Mouse (Mus musculus) midbrain, embryonic 10.5 days (tissue): ENCODE measurements around the gene Olfr12. TPM values are rescaled to one million over a fixed set of nuclear protein-coding genes. Genes with fewer than 3 reads are reported as not detected.
A peak's percentile ranks its signal among the peaks of the same experiment; 100 is the strongest.

Experiments
- DNase-seq: peaks from one replicate; pipeline ENCODE4 v3.0.0-alpha.2; 2017; ENCODE audit warnings: low spot score
- H3K27ac ChIP-seq: fragments of 300-500 bp; sonication (generic); replicated peaks from 2 replicates; pipeline ENCODE4 v1.5.1; 2016; ENCODE audit warnings: mild to moderate bottlenecking
- H3K27me3 ChIP-seq: fragments of 300-500 bp; sonication (generic); 2 replicates; pipeline ENCODE4 v1.6.1; 2016; ENCODE audit warnings: low read depth, mild to moderate bottlenecking; ENCODE audit not compliant: poor library complexity, severe bottlenecking
- H3K36me3 ChIP-seq: fragments of 300-500 bp; sonication (generic); 2 replicates; pipeline ENCODE4 v1.6.1; 2016; ENCODE audit warnings: mild to moderate bottlenecking, moderate library complexity
- H3K4me1 ChIP-seq: fragments of 300-500 bp; sonication (generic); 2 replicates; pipeline ENCODE4 v1.6.1; 2016
- H3K4me3 ChIP-seq: fragments of 300-500 bp; sonication (generic); 2 replicates; pipeline ENCODE4 v1.5.1; 2016; ENCODE audit warnings: mild to moderate bottlenecking, moderate library complexity
- H3K9me3 ChIP-seq: fragments of 300-500 bp; sonication (generic); replicated peaks from 2 replicates; pipeline ENCODE4 v1.6.1; 2016; ENCODE audit warnings: mild to moderate bottlenecking
- WGBS: fragments of 180-500 bp; shearing (Covaris S2); methylation state at CpG from one replicate; pipeline ENCODE4 v1.1.7; 2016; 5-methylcytosine and 5-hydroxymethylcytosine counted together
- polyA plus RNA-seq: library from polyadenylated mRNA; unstranded; fragments of >200 nt; fragmentation: Nextera tagmentation; extraction: Ambion mirVana; gene quantifications from 2 replicates; pipeline ENCODE4 v1.2.1, GENCODE M21; 2016

Olfr12 gene
- polyA plus RNA-seq, 1 experiment from 2014 or later = not detected

DNA sequence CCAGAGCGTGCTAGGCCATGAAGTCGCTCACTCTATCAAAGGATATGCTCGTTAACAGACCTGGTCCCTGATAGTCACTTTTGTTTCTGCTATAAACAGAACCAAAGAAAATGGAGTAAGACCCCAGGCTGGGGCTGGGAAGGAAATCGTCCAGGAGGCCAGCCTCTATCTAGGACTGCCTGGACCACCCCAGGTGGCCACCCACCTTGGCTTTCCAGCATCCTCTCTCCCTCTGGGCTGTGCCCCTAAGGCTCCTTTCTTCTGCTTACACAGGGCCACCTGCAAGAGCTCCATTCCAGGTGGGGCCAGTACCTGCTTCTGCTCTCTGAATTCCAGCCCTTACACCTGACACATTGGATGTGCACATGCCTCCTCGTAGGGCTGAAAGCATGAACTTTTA, 14.6 kb downstream of the Olfr12 start:
- DNase-seq = no peak
- peaks cover 20% of the 10 kb centered on the region for H3K36me3 ChIP-seq
- 73% methylated on average over 5 of the region's 5 CpGs for WGBS
- H3K27ac ChIP-seq = no peak overlapping the region
- no peaks in the 10 kb centered on the region for H3K27me3 ChIP-seq
- no peak overlapping the region for H3K4me3 ChIP-seq
- H3K4me1 ChIP-seq = peaks cover 6% of the 10 kb centered on the region; the same call in 1 of the 2 replicates
- H3K9me3 ChIP-seq = no peaks in the 10 kb centered on the region

DNA sequence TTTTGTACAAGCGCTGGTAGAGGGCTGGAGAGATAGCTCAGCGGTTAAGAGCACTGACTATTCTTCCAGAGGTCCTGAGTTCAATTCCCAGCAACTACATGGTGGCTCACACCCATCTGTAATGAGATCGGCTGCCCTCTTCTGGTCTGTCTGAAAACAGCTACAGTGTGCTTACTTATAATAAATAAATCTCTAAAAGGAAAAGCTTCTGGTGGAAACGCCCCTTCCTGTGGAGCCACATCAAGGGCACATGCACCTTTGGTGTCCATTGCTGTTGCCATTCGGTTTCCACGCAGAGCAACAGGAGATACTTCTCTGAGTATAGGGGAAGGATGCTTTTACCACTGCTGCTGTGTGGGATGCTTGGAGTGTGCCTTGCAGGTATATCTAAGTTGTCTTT, 15.4 kb downstream of the Olfr12 start:
- DNase-seq = no peak
- Histone ChIP-seq H3K27me3 (no peaks in the 10 kb centered on the region), H3K4me3 (no peak overlapping the region), H3K4me1 (peaks cover 6% of the 10 kb centered on the region; the same call in 1 of the 2 replicates), H3K9me3 (no peaks in the 10 kb centered on the region), H3K27ac (no peak overlapping the region), H3K36me3 (peaks cover 27% of the 10 kb centered on the region)
- 75% methylated on average over 6 of the region's 6 CpGs for WGBS

DNA sequence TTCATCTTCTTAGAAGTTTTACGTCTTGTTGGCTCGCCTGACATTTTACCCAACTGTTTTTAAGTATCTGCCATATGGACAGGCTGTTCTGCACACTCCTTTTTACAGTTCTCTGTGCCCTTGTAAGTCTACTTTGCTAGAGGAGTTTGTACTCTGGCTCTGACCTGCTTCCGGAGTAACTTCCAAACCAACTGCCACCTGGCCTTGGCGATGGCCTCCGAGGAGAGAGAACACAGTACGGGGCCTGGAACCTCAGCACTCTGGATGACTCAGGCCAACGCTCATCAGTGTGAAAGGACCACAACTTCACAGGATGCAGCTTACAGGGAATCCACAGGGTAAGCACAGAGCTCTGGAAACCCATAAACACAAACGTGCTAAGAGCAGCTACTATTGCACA, 16.1 kb downstream of the Olfr12 start:
- no peak for DNase-seq
- H3K27ac ChIP-seq = no peak overlapping the region
- H3K9me3 ChIP-seq = no peaks in the 10 kb centered on the region
- no peaks in the 10 kb centered on the region for H3K27me3 ChIP-seq
- no peak overlapping the region for H3K4me3 ChIP-seq
- 87% methylated on average over 8 of the region's 8 CpGs for WGBS
- peaks cover 35% of the 10 kb centered on the region for H3K36me3 ChIP-seq
- H3K4me1 ChIP-seq = peaks cover 6% of the 10 kb centered on the region; the same call in 1 of the 2 replicates

- no peak overlapping the region for H3K4me3 ChIP-seq
- no peaks in the 10 kb centered on the region for H3K27me3 ChIP-seq
- H3K27ac ChIP-seq = no peak overlapping the region
- no peaks in the 10 kb centered on the region for H3K9me3 ChIP-seq
- H3K36me3 ChIP-seq = peaks cover 44% of the 10 kb centered on the region
- H3K4me1 ChIP-seq = peaks cover 6% of the 10 kb centered on the region; the same call in 1 of the 2 replicates
- no peak for DNase-seq
- WGBS = 77% methylated on average over 1 of the region's 1 CpGs
Measured at GRCm38 (mm10) chr1:92634569-92634968, 17.0 kb downstream of the Olfr12 start.

DNA sequence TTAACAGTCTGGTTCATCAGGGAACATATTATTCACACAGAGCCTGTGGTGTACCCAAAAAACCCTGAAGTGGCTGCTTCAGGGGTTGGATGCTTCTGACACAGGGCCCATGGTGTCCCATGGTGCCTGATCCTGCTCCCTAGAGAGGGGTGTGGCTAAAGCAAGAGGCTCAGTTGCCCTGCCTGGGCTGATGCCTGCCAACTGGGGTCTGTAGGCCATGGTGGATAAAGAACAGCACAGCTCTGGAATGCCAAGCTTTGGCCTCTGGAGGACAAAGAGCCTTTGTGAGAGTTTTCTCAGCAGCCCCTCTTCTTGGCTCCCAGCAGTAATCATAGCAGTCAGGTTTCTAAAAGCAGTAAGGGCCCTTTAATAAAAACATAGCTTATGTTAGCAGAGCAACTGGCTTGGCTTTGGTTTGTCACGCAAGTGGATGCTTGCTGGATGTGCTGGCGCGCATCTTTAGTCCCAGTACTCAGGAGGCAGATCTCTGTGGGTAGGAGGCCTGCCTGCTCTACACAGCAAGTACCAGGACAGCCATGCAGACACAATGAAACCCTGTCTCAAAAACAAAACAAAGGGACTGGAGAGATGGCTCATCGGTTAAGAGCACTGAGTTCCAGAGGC, 17.5 kb downstream of the Olfr12 start:
- H3K27me3 ChIP-seq = no peaks in the 10 kb centered on the region
- peaks cover 46% of the 10 kb centered on the region for H3K36me3 ChIP-seq
- H3K27ac ChIP-seq = peak overlapping the region; percentile 23; the same call in 1 of the 2 replicates
- H3K4me1 ChIP-seq = peaks cover 9% of the 10 kb centered on the region
- no peak overlapping the region for H3K4me3 ChIP-seq
- DNase-seq = no peak
- no peaks in the 10 kb centered on the region for H3K9me3 ChIP-seq
- 86% methylated on average over 4 of the region's 4 CpGs for WGBS

DNA sequence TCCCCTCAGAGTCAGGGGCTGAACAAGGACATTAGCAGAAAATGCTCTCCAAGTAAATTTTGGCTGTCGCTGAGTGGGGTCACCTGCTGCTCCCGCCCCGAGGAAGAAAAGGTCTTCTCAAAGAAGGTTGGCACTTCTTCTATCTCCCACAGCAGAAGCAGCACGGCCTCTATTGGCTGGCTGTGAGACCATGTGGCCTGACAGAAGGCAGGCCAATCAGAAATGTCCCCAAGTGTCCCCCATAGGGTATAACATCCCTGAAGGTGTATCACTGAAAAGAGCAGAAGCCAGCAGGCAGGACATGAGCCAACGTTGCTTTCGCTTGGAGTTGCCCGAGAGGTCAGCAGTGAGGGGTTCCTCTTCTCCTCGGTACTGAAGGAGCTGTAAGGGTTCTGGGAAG, 18.4 kb downstream of the Olfr12 start:
- no peaks in the 10 kb centered on the region for H3K9me3 ChIP-seq

DNA sequence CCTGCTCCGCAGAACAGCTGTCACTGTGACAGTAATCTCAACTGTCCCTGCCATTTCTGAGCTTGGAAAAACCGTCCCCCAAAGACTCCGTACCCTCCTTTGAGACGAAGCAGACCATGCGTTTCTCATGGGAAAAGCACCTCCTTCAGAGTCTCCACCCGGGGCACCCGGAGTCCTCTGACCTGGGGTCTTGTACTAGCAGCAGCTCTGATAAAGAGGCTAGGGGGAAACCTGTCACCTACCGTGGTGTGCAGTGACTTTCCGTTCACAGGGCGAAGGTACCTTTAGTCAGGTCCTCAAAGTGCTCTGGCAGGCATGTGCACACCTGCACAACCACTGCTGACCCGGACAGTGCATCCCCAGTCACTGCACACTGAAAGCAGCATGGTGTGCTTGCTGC, 19.1 kb downstream of the Olfr12 start:
- Histone ChIP-seq H3K4me3 (no peak overlapping the region), H3K4me1 (peaks cover 21% of the 10 kb centered on the region), H3K36me3 (peaks cover 46% of the 10 kb centered on the region), H3K27me3 (no peaks in the 10 kb centered on the region), H3K9me3 (no peaks in the 10 kb centered on the region), H3K27ac (no peak overlapping the region)
- DNase-seq = no peak
- WGBS = 93% methylated on average over 11 of the region's 11 CpGs

More for the DNA sequence above, 18.4 kb downstream of the Olfr12 start:
- no peak overlapping the region for H3K27ac ChIP-seq
- no peak overlapping the region for H3K4me3 ChIP-seq
- 88% methylated on average over 8 of the region's 8 CpGs for WGBS
- no peak for DNase-seq
- peaks cover 18% of the 10 kb centered on the region for H3K4me1 ChIP-seq
- no peaks in the 10 kb centered on the region for H3K27me3 ChIP-seq
- peaks cover 46% of the 10 kb centered on the region for H3K36me3 ChIP-seq

DNA sequence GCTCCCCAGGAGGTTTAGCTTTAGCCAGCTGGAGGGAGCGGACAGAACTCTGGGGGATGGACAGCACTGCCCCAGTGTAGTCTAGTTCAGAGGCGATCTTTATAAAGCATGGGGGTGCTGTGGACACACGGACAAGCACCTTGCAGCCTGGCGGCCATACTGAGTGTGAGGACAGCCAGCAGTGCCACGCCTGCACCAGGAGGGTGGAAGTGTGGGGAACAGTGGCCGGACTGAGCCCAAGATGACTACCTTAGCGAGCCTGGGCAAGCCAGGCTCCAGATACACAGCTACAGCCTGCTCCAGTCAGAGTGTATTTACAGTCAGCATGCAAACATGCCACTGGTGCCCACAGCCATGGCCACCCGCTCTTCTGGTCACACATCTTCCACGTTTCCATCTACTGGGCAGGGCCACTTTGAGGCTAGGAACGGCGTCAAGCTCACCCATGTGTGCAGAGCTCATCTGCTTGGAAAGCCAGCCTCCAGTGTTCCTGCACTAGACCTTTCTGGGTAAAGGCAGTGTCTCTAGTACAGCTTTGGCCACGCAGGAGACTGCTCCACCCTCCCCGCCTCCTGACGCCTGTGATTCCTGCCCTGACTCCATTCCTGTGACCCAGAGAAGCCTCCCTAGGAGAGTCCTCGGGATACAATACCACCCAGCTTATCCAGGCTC, 20.0 kb downstream of the Olfr12 start:
- WGBS = 94% methylated on average over 15 of the region's 15 CpGs
- Histone ChIP-seq H3K27ac (no peak overlapping the region), H3K4me3 (no peak overlapping the region), H3K36me3 (peaks cover 46% of the 10 kb centered on the region), H3K9me3 (no peaks in the 10 kb centered on the region), H3K4me1 (peaks cover 29% of the 10 kb centered on the region), H3K27me3 (no peaks in the 10 kb centered on the region)
- no peak for DNase-seq

DNA sequence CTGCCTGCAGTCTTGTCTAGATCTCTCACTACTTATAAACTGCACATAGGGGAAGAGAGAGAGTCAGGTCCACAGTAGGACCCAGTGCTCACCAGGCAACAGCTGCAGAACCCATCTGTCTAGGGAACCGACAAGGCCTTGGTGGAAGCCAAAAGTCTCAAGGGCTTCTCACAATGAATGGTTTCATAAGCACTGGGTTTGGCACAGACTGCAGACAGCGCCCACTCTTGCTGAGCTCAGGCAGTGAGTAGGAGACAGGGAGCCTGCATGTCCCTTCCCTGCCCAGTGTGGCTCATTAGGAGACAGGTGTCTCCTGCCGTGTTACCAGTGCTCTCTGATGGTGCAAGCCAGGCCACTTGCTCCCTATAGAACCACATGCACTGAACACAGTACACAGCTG, 20.6 kb downstream of the Olfr12 start:
- no peaks in the 10 kb centered on the region for H3K27me3 ChIP-seq
- no peak for DNase-seq
- H3K4me3 ChIP-seq = no peak overlapping the region
- peaks cover 46% of the 10 kb centered on the region for H3K36me3 ChIP-seq
- H3K4me1 ChIP-seq = peaks cover 31% of the 10 kb centered on the region
- WGBS = 93% methylated on average over 3 of the region's 3 CpGs
- no peaks in the 10 kb centered on the region for H3K9me3 ChIP-seq
- H3K27ac ChIP-seq = no peak overlapping the region

DNA sequence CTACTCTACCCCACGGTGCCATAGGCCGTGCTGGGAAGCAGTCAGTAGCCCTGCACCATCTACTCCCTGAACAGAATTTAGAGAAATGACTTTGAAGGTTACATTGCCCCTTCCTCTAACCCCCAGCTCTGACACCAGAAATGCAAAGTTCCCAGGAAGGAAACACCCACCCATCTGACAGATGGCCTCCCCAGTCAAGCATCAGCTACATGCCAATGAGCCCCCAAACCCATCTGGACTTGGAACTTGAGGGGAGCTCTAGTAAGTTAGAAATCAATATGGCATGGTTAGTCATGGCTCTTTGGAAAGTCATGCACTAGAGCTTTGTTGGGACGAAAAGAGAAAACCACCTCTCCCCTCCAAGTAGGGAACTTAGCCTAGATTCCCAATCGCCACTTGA, 21.1 kb downstream of the Olfr12 start:
- peaks cover 46% of the 10 kb centered on the region for H3K36me3 ChIP-seq

GRCm38 (mm10) chr1:92640393-92640792, 22.8 kb downstream of the Olfr12 start:
- DNase-seq = no peak
- Histone ChIP-seq H3K4me1 (peaks cover 25% of the 10 kb centered on the region), H3K9me3 (no peaks in the 10 kb centered on the region), H3K27ac (no peak overlapping the region), H3K27me3 (no peaks in the 10 kb centered on the region), H3K36me3 (peaks cover 44% of the 10 kb centered on the region), H3K4me3 (peak overlapping the region; percentile 96)
- 91% methylated on average over 6 of the region's 6 CpGs for WGBS

More for the DNA sequence above, 21.1 kb downstream of the Olfr12 start:
- Histone ChIP-seq H3K27me3 (no peaks in the 10 kb centered on the region), H3K4me1 (peaks cover 31% of the 10 kb centered on the region), H3K9me3 (no peaks in the 10 kb centered on the region), H3K27ac (no peak overlapping the region), H3K4me3 (no peak overlapping the region)
- WGBS = 93% methylated on average over 4 of the region's 4 CpGs
- no peak for DNase-seq

DNA sequence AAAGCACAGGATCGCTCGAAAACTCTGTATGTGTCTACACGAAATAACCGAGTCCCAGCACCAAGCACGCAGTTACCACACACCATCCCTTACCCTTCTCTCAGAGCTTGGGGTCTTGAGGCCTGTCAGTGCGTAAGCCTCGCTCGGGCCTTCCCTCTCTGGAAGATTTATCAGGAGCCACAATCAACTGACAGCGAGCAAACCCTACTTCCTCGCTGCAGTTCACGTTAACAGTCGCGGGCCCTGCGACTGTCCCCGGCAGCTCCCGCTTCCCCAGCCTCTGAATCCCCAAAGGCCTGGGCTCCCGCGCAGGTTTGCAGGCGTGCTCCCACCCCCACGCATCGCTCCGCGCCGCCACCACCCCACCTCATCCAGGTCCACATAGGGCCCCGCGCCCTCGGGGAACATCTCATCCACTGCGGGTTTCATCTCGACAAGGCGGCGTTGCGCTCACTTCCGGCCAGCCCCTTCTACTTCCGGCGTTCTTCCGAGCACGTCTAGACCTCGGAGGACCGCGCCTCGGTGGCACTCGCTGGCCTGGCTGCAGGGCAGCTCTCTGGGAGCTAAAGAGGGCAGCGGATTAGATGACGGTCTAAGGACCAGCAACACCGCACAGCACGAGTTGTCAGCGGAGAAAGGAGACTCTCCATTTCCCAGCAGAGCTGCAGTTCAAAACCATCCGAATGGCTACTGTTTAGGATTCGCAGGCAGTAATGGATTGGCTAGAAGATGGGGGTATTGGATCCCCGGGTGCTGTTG, 24.1 kb downstream of the Olfr12 start, which contains the start of gene Cops9:
Gene Cops9 (minus strand): TSS at position 472 of the 759 bp plus-strand sequence.
- Histone ChIP-seq H3K4me3 (peak within 1 kb of the TSS; percentile 96), H3K4me1 (peaks cover 25% of the 10 kb centered on the region), H3K36me3 (peaks cover 31% of the 10 kb centered on the region), H3K9me3 (no peaks in the 10 kb centered on the region), H3K27ac (peak within 1 kb of the TSS; percentile 90), H3K27me3 (no peaks in the 10 kb centered on the region)
- DNase-seq = peak; percentile 94
- 2% methylated on average over 50 of the region's 50 CpGs for WGBS
